Mouse (Mus musculus): Measurements from ENCODE around the gene Hat1. TPM values are rescaled to one million over a fixed set of nuclear protein-coding genes. Genes with fewer than 3 reads are reported as not detected.
"Not testable (repeated sequence)": the region's sequence is repeated elsewhere in the genome, so short reads cannot be mapped to it uniquely, and the experiment has no call there.

The Hat1 gene
- polyA plus RNA-seq, 1 experiment from 2014 or later, result 176 TPM

GRCm38 (mm10) chr2:71358347-71358746 lies 30.4 kb upstream of the Hat1 start:
- Histone ChIP-seq H3K9ac (no peak overlapping the region), H3K27ac (no peak overlapping the region), H3K9me3 (no peaks in the 10 kb centered on the region), H3K4me3 (replicated peaks) (no peak overlapping the region), H3K4me1 (peaks cover 5% of the 10 kb centered on the region; the same call in 1 of the 2 replicates), H3K4me2 (no peak overlapping the region), H3K27me3 (no peaks in the 10 kb centered on the region), H3K36me3 (replicated peaks) (peaks cover 6% of the 10 kb centered on the region)
- WGBS, result 91% methylated on average over 5 of the region's 5 CpGs
- no peak for ATAC-seq (ENCODE audit: low FRiP score)

DNA sequence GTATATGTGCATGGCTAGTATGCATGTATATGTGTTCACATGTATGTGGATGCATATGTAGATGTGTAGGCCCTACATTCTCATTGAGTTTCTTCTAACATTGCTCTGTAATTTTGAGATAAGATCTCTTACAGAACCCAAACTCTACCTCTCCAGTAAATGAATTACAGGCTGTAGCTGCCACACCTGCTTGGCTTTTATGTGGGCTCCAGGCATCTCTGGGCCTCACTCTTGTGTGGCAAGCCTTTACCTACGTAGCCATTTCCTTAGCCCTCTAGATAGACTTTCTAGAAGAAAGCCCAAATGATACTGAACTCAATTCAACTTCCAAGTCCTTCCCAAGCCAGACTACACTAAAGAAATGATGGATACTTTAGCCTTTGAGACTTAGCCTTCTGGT lies 28.6 kb upstream of the Hat1 start:
- 78% methylated on average over 1 of the region's 1 CpGs for WGBS
- Histone ChIP-seq H3K9me3 (no peaks in the 10 kb centered on the region), H3K27ac (no peak overlapping the region), H3K4me1 (peaks cover 3% of the 10 kb centered on the region; the same call in 1 of the 2 replicates), H3K4me3 (replicated peaks) (no peak overlapping the region), H3K4me2 (no peak overlapping the region), H3K9ac (no peak overlapping the region), H3K27me3 (no peaks in the 10 kb centered on the region), H3K36me3 (replicated peaks) (peaks cover 6% of the 10 kb centered on the region)
- ATAC-seq (ENCODE audit: low FRiP score), result no peak

- Histone ChIP-seq H3K36me3 (replicated peaks) (peaks cover 5% of the 10 kb centered on the region), H3K4me3 (replicated peaks) (peak overlapping the region; percentile 64), H3K9ac (peak overlapping the region; percentile 82), H3K4me1 (peaks cover 16% of the 10 kb centered on the region), H3K4me2 (peak overlapping the region; percentile 71), H3K9me3 (no peaks in the 10 kb centered on the region), H3K27me3 (peaks cover under 1% of the 10 kb centered on the region; the same call in 1 of the 2 replicates), H3K27ac (no peak overlapping the region)
- WGBS, result 22% methylated on average over 9 of the region's 9 CpGs
- ATAC-seq (ENCODE audit: low FRiP score), result no peak; the same call in 1 of the 2 replicates
These were observed 22.1 kb upstream of the Hat1 start for GRCm38 (mm10) chr2:71366618-71367124.

DNA sequence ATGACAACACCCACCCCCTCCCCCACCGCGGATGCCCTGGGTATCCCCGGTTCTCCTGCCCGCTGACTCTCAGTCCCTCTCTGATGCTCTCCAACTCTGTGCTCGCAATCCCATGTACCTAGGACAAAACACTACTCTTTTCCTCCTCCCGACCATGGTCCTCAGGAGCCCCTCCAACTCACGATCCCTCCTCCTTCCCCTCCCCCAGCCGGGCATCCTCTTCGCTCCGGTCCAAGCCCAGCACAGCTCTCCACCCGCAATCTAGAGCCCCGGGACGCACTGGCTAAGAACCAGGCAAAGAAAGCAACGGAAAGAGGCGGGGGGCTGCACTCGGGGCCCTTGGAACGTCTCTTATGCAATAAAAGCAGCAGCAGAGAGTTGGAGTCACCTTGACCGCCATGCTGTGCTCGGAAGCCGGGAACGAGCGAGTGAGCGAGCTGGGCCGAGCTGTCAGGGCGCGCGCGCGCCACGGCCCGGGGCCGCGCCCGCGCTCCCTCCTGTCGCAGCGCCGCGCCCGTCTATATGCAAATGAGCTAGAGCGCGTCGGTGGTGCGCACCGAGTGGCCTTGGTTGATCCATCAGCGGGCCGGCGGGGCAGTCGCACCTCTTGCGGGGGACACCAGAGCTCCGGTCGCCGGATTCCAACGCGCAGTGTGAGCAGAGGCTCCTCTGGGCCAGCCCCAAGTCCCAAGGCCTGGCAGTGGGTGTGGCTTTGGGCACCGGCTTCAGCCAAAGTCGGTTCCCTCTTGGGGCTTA lies 21.5 kb upstream of the Hat1 start, which contains the start of gene Slc25a12:
Gene Slc25a12, minus strand, starts transcription at position 625 of the 756 bp plus-strand sequence.
- H3K4me2 ChIP-seq, result peak within 1 kb of the TSS; percentile 71
- H3K27me3 ChIP-seq, result peaks cover 4% of the 10 kb centered on the region; the same call in 1 of the 2 replicates
- H3K4me3 ChIP-seq (replicated peaks), result peak within 1 kb of the TSS; percentile 64
- peaks cover 16% of the 10 kb centered on the region for H3K4me1 ChIP-seq
- under 1% methylated on average over 57 of the region's 57 CpGs for WGBS
- peak; percentile 95 for ATAC-seq (ENCODE audit: low FRiP score)
- peak within 1 kb of the TSS; percentile 75 for H3K27ac ChIP-seq
- peak within 1 kb of the TSS; percentile 82 for H3K9ac ChIP-seq
- no peaks in the 10 kb centered on the region for H3K36me3 ChIP-seq (replicated peaks)
- H3K9me3 ChIP-seq, result no peaks in the 10 kb centered on the region

DNA sequence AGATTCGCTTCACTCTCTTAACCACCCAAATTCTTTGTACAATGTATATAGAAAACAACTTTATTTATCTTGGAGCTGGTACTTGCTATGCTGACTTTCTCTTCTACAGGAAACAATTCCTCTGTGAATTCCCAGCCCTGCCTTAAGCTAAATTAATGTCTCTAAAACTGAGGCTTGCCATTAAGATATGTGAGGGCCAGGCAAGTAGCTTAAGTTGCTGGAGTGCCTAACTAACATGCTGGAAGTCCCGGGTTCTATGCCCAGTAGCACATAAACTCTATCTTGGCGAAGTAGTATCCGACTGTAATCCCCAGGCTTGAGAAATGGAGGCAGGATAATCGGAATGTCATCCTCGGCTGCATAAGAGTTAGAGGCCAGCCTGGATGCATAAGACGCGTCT lies 20.7 kb upstream of the Hat1 start:
- Histone ChIP-seq H3K9me3 (no peaks in the 10 kb centered on the region), H3K36me3 (replicated peaks) (no peaks in the 10 kb centered on the region), H3K4me1 (peaks cover 16% of the 10 kb centered on the region), H3K9ac (no peak overlapping the region), H3K4me3 (replicated peaks) (peak overlapping the region; percentile 64; the same call in 1 of the 2 replicates), H3K27ac (no peak overlapping the region), H3K4me2 (peak overlapping the region; percentile 30), H3K27me3 (peaks cover 4% of the 10 kb centered on the region; the same call in 1 of the 2 replicates)
- ATAC-seq (ENCODE audit: low FRiP score), result no peak
- WGBS, result 33% methylated on average over 8 of the region's 8 CpGs

- no peak overlapping the region for H3K4me3 ChIP-seq (replicated peaks)
These were observed 17.0 kb upstream of the Hat1 start for GRCm38 (mm10) chr2:71371790-71372189.

DNA sequence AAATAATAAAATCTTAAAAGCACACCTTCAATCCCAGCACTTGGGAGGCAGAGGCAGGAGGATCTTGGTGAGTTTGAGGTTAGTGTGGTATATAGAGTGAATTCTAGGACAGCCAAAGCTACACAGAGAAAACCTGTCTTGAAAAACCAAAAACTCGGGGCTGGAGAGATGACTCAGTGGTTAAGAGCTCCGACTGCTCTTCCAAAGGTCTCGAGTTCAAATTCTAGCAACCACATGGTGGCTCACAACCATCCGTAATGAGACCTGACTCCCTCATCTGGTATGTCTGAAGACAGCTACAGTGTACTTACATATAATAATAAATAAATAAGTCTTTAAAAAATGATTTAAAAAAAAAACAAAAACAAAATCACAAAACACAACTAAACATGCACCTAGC lies 16.5 kb upstream of the Hat1 start:
- H3K4me2 ChIP-seq; H3K27me3 ChIP-seq; H3K4me1 ChIP-seq; H3K9ac ChIP-seq; ATAC-seq (ENCODE audit: low FRiP score); H3K36me3 ChIP-seq (replicated peaks); H3K27ac ChIP-seq; H3K4me3 ChIP-seq (replicated peaks); H3K9me3 ChIP-seq: not testable (repeated sequence)
- 96% methylated on average over 4 of the region's 4 CpGs for WGBS

More at GRCm38 (mm10) chr2:71371790-71372189, 17.0 kb upstream of the Hat1 start:
- no peak overlapping the region for H3K4me2 ChIP-seq
- no peak overlapping the region for H3K27ac ChIP-seq
- H3K9ac ChIP-seq, result no peak overlapping the region
- 91% methylated on average over 5 of the region's 5 CpGs for WGBS
- ATAC-seq (ENCODE audit: low FRiP score), result no peak
- H3K4me1 ChIP-seq, result peaks cover 5% of the 10 kb centered on the region
- H3K36me3 ChIP-seq (replicated peaks), result no peaks in the 10 kb centered on the region
- no peaks in the 10 kb centered on the region for H3K9me3 ChIP-seq
- H3K27me3 ChIP-seq, result peaks cover 4% of the 10 kb centered on the region; the same call in 1 of the 2 replicates

DNA sequence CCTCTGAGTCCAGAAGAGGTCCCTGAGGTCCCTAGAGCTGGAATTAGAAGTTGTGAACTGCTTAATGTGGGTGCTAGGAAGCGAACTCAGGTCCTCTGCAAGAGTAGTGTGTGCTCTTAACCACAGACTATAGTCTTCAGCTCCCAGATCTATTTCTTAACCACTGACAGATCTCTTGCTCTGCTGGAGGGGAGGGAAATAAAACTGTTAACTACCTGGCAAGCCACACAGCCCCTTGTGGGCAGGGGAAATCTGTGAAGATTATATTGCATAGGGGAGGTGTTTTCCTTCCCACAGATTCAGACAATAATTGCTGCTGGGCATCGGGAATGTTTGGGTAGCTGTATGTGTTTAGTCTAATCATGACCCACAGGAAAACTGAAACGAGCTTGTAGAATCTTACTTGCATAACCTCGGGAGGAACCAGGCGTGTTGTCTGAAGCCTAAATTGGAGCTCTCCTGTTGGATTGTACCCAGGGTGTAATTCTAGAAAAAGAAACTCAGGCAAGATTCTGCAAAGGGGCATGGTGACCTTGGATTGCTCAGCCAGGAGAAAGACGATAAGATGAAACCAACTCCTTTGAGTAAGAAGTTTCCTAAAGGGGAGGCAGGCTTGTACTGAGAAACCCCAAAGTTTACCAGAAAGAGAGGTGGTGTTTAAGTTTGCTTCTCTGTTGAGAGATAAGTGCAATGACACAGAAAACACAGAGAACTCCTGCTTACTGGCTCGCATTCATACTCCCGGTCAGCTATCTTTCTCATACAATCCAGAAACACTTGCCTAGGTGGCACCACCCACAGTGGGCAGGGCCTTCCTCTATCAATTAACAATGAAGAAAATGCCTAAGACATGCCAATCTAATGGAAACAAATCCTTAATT lies 14.2 kb upstream of the Hat1 start:
- no peak overlapping the region for H3K4me2 ChIP-seq
- H3K4me3 ChIP-seq (replicated peaks), result no peak overlapping the region
- peaks cover 4% of the 10 kb centered on the region; the same call in 1 of the 2 replicates for H3K27me3 ChIP-seq
- WGBS, result 76% methylated on average over 8 of the region's 8 CpGs
- no peak for ATAC-seq (ENCODE audit: low FRiP score)
- H3K9ac ChIP-seq, result no peak overlapping the region
- H3K9me3 ChIP-seq, result no peaks in the 10 kb centered on the region
- no peaks in the 10 kb centered on the region for H3K36me3 ChIP-seq (replicated peaks)
- no peak overlapping the region for H3K27ac ChIP-seq
- H3K4me1 ChIP-seq, result no peaks in the 10 kb centered on the region

DNA sequence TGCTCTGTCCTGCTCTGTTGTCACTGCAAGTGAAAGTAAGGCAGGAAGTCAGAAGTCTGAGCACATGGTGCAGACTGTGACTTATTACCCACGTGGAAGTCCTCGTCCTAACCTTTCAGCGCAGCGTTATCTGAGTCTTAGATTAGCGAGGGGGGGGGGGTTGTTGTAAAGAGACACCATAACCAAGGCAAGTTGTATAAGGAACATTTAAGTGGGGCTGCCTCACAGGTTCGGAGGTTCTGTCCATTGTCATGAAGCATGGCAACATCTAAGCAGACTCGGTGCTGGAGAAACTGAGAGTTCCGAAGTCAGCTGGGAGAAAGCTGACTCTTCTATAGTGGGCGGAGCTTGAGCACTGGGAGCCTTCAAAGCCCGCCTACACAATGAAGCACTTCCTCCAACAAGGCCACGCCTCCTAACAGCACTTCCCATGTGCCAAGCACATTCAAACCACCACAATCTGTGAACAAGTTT lies 12.3 kb upstream of the Hat1 start:
- WGBS, result 49% methylated on average over 11 of the region's 11 CpGs
- H3K4me2 ChIP-seq, result no peak overlapping the region
- H3K4me1 ChIP-seq, result no peaks in the 10 kb centered on the region
- no peak overlapping the region for H3K9ac ChIP-seq
- H3K4me3 ChIP-seq (replicated peaks), result no peak overlapping the region
- H3K36me3 ChIP-seq (replicated peaks), result no peaks in the 10 kb centered on the region
- H3K27ac ChIP-seq, result no peak overlapping the region
- ATAC-seq (ENCODE audit: low FRiP score), result no peak
- H3K9me3 ChIP-seq, result no peaks in the 10 kb centered on the region
- H3K27me3 ChIP-seq, result peaks cover 4% of the 10 kb centered on the region; the same call in 1 of the 2 replicates

- no peaks in the 10 kb centered on the region for H3K4me1 ChIP-seq
- H3K9me3 ChIP-seq, result no peaks in the 10 kb centered on the region
- H3K36me3 ChIP-seq (replicated peaks), result no peaks in the 10 kb centered on the region
- H3K9ac ChIP-seq, result no peak overlapping the region
- H3K4me2 ChIP-seq, result no peak overlapping the region
- no peak for ATAC-seq (ENCODE audit: low FRiP score)
- no peak overlapping the region for H3K4me3 ChIP-seq (replicated peaks)
- H3K27me3 ChIP-seq, result no peaks in the 10 kb centered on the region
- H3K27ac ChIP-seq, result no peak overlapping the region
- 87% methylated on average over 5 of the region's 5 CpGs for WGBS
These were observed 11.3 kb upstream of the Hat1 start for GRCm38 (mm10) chr2:71377426-71377825.

DNA sequence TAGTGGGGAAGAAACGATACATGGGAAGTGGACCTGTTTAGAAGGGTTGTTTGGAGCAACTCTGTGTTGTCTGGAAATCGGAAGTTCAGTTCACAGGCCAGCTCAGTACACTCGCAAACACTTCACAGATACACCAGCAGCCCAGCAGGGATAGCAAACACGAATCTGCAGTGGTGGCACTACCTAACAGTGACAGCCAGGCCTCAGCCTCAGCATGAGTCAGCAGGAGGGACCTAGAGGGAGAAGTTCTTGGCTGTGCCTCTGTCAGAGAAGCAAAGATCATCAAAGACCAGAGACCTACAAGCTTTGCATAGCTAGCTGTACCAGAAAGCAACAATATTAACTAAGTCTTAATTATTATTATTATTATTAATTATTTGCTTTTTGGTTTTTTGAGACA lies 6.8 kb upstream of the Hat1 start:
- 85% methylated on average over 4 of the region's 4 CpGs for WGBS
- no peaks in the 10 kb centered on the region for H3K4me1 ChIP-seq

GRCm38 (mm10) chr2:71383890-71384289 lies 4.9 kb upstream of the Hat1 start:
- Histone ChIP-seq H3K9me3 (no peaks in the 10 kb centered on the region), H3K4me1 (0 out of 2 replicates have a peak, but pooled peaks cover 3% of the 10 kb centered on the region), H3K36me3 (replicated peaks) (no peaks in the 10 kb centered on the region), H3K27ac (no peak overlapping the region), H3K4me3 (replicated peaks) (no peak overlapping the region), H3K4me2 (no peak overlapping the region), H3K9ac (no peak overlapping the region), H3K27me3 (no peaks in the 10 kb centered on the region)
- ATAC-seq (ENCODE audit: low FRiP score), result no peak
- WGBS, result 41% methylated on average over 11 of the region's 11 CpGs

More for the DNA sequence above, 6.8 kb upstream of the Hat1 start:
- Histone ChIP-seq H3K9ac (no peak overlapping the region), H3K36me3 (replicated peaks) (no peaks in the 10 kb centered on the region), H3K27ac (no peak overlapping the region), H3K27me3 (no peaks in the 10 kb centered on the region), H3K4me3 (replicated peaks) (no peak overlapping the region), H3K4me2 (no peak overlapping the region), H3K9me3 (no peaks in the 10 kb centered on the region)
- no peak for ATAC-seq (ENCODE audit: low FRiP score)
